Mouse (Mus musculus) cortical plate, adult 2 months (tissue): Measurements from ENCODE around the gene Ccdc34. TPM values are rescaled to one million over a fixed set of nuclear protein-coding genes. Genes with fewer than 3 reads are reported as not detected.
"Not testable (repeated sequence)": the region's sequence is repeated elsewhere in the genome, so short reads cannot be mapped to it uniquely, and the experiment has no call there.

Experiments
- H3K27ac ChIP-seq: fragments of 200-500 bp; 2 replicates; pipeline ENCODE4 v1.5.1; 2012; ENCODE audit warnings: low read length, control low read depth, inconsistent platforms; ENCODE audit not compliant: insufficient read depth
- H3K4me1 ChIP-seq: fragments of 200-500 bp; 2 replicates; pipeline ENCODE4 v1.6.1; 2011; ENCODE audit warnings: low read length; ENCODE audit not compliant: control insufficient read depth, insufficient read depth
- H3K4me3 ChIP-seq: fragments of 200-500 bp; 2 replicates; pipeline ENCODE4 v1.5.1; 2011; ENCODE audit warnings: mild to moderate bottlenecking, low read length, control low read depth; ENCODE audit not compliant: insufficient read depth
- CTCF ChIP-seq: fragments of 200-500 bp; IDR thresholded peaks from 2 replicates; pipeline ENCODE4 v1.5.1; 2011; ENCODE audit warnings: mild to moderate bottlenecking, control low read depth, low read length; ENCODE audit not compliant: insufficient read depth; ENCODE audit errors: extremely low read depth
- POLR2A ChIP-seq: fragments of 200-500 bp; IDR thresholded peaks from 2 replicates; pipeline ENCODE4 v1.6.1; 2011; ENCODE audit warnings: mild to moderate bottlenecking, low read length, control low read depth; ENCODE audit not compliant: insufficient read depth; ENCODE audit errors: extremely low read depth
- polyA plus RNA-seq: library from polyadenylated mRNA; depleted of rRNA; stranded (reverse); fragments of >200 nt; gene quantifications from 2 replicates; pipeline ENCODE4 v1.2.3, GENCODE M21; 2012

Ccdc34 gene
- polyA plus RNA-seq, 1 experiment: 12.7 TPM

GRCm38 (mm10) chr2:110129396-110129795, 111.8 kb downstream of the Ccdc34 start:
- Histone ChIP-seq H3K4me1 (no peaks in the 10 kb centered on the region), H3K27ac (no peak overlapping the region), H3K4me3 (no peak overlapping the region)
- TF ChIP-seq POLR2A: no peak
- no peak for TF ChIP-seq CTCF

DNA sequence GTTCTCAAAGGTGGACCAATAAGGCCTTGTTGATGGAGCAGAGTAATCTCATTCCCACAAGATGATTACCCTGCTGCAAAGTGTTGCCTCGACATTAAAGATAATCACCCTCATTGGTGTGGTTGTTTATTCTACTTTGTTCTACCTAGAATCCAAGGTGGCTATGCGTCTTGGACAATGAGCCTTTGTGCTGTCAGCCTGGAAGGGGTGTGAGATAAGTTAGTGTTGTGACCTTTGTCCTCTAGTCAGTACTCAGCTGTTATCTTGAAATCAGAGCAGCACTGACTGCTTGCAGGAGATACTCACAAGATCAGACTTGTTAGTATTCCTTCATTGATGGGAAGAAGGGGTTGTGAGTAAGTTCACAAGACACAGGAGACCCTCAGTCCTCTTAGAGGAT, 114.0 kb downstream of the Ccdc34 start:
- no peaks in the 10 kb centered on the region for H3K4me1 ChIP-seq
- no peak overlapping the region for H3K27ac ChIP-seq
- H3K4me3 ChIP-seq: no peak overlapping the region
- TF ChIP-seq CTCF: no peak
- TF ChIP-seq POLR2A: no peak

DNA sequence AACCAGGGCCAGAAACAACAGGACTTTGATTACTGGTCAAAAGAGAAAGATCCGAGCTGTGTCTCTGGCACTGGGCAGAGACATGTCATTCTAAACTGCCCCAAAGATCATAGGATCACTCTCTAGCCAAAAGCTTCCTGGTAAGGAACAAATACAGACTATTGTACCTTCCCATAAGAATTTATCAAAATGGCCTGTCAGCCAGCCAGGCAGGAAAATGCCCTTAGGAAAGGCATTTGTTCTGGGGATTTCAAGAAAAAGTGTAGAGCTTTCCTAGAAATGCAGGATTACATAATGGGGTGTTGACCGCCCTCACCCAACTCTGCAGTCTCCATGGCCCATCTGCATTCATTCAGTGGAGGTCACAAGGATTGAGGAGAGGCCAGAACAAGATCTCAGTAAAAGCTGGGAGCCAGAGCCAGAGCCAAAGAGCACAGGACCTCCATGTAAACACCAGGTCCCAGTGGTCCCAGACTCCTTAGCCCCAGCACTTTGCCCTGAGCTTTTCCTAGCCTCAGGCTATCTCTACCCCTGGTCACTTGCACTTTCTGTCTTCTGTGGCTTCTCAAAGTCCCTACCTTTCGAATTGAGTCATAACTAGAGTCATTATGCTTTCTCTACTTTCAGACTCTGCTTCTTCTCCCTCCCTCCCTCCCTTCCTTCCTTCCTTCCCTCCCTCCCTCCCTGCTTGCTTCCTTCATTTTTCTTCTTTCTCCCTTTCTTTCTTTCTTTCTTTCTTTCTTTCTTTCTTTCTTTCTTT, 115.9 kb downstream of the Ccdc34 start:
- H3K4me1 ChIP-seq: no peaks in the 10 kb centered on the region
- TF ChIP-seq CTCF (no peak), POLR2A (no peak)
- no peak overlapping the region for H3K4me3 ChIP-seq
- no peak overlapping the region for H3K27ac ChIP-seq

- Histone ChIP-seq H3K27ac (no peak overlapping the region), H3K4me3 (no peak overlapping the region), H3K4me1 (no peaks in the 10 kb centered on the region)
- no peak for TF ChIP-seq CTCF
- no peak for TF ChIP-seq POLR2A
These were observed 117.4 kb downstream of the Ccdc34 start for GRCm38 (mm10) chr2:110134765-110135594.

DNA sequence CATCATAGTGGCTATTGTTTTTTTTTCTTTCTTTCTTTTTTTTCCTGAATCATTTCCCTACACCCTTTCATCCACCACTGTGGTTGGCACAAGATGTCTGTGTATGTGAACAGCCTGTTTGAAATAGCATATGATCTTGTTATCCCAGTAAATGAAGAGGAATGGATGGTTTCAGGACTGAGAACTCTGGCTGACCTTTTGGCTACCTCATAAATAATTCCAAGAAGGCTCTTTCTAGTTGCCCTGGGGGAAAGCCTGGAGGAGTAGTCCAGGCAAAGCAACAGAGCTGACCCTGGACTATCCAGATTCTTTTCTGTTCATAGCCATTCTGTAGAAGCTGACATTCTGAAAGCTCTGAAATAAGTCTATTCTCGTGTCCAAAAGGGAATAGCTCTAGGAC, 119.7 kb downstream of the Ccdc34 start:
- Histone ChIP-seq H3K4me3 (no peak overlapping the region), H3K27ac (no peak overlapping the region), H3K4me1 (no peaks in the 10 kb centered on the region)
- no peak for TF ChIP-seq POLR2A
- no peak for TF ChIP-seq CTCF

DNA sequence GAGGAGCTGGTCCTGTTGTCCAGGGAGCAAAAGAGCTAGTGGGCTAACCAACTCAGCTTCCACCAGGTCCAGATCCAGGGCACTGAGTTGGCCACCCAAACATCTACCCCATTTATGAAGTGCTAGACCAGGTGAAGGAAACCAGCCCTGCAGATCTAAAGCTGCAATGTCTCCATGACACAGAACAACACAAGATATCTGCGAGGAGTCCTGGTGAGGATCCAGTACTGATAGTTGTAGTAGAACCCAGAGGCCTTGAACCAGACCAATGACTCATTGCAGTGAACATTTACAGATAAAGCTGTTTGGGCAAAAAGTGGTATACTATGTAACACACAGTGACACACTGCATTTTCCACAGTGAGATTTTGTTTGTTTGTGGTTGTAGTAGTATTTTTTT, 120.5 kb downstream of the Ccdc34 start:
- Histone ChIP-seq H3K4me3 (no peak overlapping the region), H3K4me1 (no peaks in the 10 kb centered on the region), H3K27ac (no peak overlapping the region)
- TF ChIP-seq POLR2A: no peak
- no peak for TF ChIP-seq CTCF

DNA sequence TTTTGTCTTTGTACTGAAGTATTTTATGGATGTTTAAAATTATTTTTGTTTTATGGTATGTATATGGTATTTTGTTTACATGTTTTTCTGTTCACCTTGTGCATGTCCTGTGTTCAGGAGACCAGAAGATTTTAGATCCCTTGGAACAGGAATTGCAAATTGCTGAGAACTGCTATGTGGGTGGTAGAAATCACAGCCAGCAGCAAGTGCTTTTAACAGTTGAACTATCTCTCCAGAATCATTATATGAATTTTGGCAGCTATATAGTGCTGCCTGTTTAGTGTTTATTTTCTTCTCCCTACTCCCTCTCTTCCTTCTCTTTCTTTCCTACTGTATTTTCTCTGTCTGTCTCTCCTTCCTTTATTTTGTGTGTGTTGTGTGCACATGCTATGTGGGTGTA, 130.4 kb downstream of the Ccdc34 start:
- not testable (repeated sequence) for H3K4me3 ChIP-seq, H3K27ac ChIP-seq

DNA sequence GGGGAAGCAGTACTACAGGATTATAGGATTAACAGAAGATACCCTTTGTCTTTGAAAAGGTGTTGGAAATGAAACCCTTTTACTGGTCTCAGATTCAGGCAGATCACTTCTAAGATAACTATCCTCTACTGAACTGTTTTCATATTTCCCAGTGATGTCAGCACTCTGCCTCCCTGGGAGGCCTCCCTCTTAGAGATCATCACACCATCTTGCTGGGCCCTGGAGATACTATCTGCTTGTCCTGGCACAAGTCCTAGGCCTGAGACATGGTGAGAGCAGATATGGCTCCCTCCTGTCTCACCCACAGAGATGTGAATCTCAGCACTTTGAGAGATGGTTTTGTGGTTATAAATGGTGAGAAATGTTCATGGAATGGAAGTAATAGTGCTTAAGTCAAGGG, 131.6 kb downstream of the Ccdc34 start:
- Histone ChIP-seq H3K4me3 (no peak overlapping the region), H3K27ac (no peak overlapping the region), H3K4me1 (no peaks in the 10 kb centered on the region)
- TF ChIP-seq POLR2A (no peak), CTCF (no peak)

More for the DNA sequence above, 130.4 kb downstream of the Ccdc34 start:
- H3K4me1 ChIP-seq: not testable (repeated sequence)

DNA sequence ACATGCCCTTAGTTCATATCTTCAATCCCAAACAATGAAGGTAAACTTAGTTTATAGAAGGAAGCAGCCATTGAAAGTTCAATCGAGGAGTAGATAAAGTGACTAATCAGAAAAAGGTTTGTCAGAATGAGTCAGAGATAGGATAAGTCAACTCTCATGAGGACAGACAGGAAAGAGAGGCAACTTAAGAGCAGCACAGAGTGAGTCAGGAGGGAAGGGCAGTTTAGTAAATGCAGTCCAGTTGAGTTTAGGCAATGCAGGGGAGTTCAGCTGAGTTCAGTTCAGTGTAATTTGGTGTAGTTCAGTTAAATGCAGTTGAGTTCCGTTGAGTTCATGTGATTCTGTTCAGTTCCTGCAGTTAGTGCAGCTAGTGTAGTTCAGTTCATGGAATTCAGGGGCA, 138.7 kb downstream of the Ccdc34 start:
- H3K4me1 ChIP-seq: no peaks in the 10 kb centered on the region
- no peak overlapping the region for H3K4me3 ChIP-seq
- no peak for TF ChIP-seq CTCF
- TF ChIP-seq POLR2A: no peak
- no peak overlapping the region for H3K27ac ChIP-seq

GRCm38 (mm10) chr2:110165003-110165402, 147.4 kb downstream of the Ccdc34 start:
- Histone ChIP-seq H3K27ac (no peak overlapping the region), H3K4me1 (no peaks in the 10 kb centered on the region), H3K4me3 (no peak overlapping the region)
- TF ChIP-seq POLR2A (no peak), CTCF (no peak)
